Mouse (Mus musculus) thymus, adult 2 months (tissue): ENCODE measurements at regions not wholly inside any gene's neighbourhood (a gene's known extent, or its start where the extent isn't known, plus 50 kb on each side); places are given as distances from the start of the nearest gene placed in this dataset.

Experiments used
- DNase-seq: peaks from one replicate; pipeline ENCODE4 v3.0.0; 2021
- H3K27ac ChIP-seq: fragments of 200-500 bp; 2 replicates; pipeline ENCODE4 v1.5.1; 2012; ENCODE audit warnings: low read length, control low read depth; ENCODE audit not compliant: control insufficient read depth, insufficient read depth
- H3K27me3 ChIP-seq: fragments of 200-500 bp; 2 replicates; pipeline ENCODE4 v1.6.1; 2012; ENCODE audit warnings: mild to moderate bottlenecking, low read length, moderate library complexity, mixed read lengths; ENCODE audit not compliant: control insufficient read depth, insufficient read depth
- H3K36me3 ChIP-seq: fragments of 200-500 bp; 2 replicates; pipeline ENCODE4 v1.6.1; 2012; ENCODE audit warnings: mild to moderate bottlenecking, low read length, moderate library complexity; ENCODE audit not compliant: control insufficient read depth, insufficient read depth
- H3K4me1 ChIP-seq: fragments of 200-500 bp; replicated peaks from 2 replicates; pipeline ENCODE4 v1.6.1; 2012; ENCODE audit warnings: low read length; ENCODE audit not compliant: control insufficient read depth, insufficient read depth
- H3K4me3 ChIP-seq: fragments of 200-500 bp; 2 replicates; pipeline ENCODE4 v1.5.1; 2012; ENCODE audit warnings: mild to moderate bottlenecking, low read length, control low read depth, moderate library complexity; ENCODE audit not compliant: control insufficient read depth, insufficient read depth
- CTCF ChIP-seq: fragments of 200-500 bp; IDR thresholded peaks from 2 replicates; pipeline ENCODE4 v1.5.1; 2012; ENCODE audit warnings: mild to moderate bottlenecking, control low read depth, low read length, moderate library complexity, borderline replicate concordance; ENCODE audit not compliant: control insufficient read depth, poor library complexity, insufficient read depth; ENCODE audit errors: extremely low read depth
- POLR2A ChIP-seq: fragments of 200-500 bp; IDR thresholded peaks from 2 replicates; pipeline ENCODE4 v1.6.1; 2012; ENCODE audit warnings: mild to moderate bottlenecking, low read length, control low read depth, moderate library complexity; ENCODE audit not compliant: control insufficient read depth, poor library complexity, insufficient read depth; ENCODE audit errors: extremely low read depth
- WGBS: fragments of 180-500 bp; shearing (Covaris S2); methylation state at CpG from one replicate; pipeline ENCODE4 v1.1.7; 2018; 5-methylcytosine and 5-hydroxymethylcytosine counted together

DNA sequence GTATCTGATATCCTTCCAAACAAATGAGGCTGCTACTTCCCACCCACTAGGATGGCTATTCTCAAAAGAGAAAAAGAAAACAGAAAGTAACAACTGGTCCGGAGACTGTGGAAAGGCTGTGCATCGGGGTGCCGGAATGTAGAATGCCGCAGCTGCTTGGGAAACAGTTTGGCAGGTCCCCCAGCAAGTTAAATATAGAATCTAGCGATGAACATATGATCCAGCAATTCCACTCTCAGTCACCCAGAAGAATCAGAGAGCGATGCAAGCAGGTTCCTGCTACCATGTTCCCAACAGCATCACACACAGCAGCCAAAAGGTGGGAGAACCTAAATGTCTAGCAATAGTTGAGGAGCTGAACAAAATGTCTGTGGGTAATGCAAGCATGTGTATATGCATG, 528.3 kb upstream of the Gm19410 start:
- no peaks in the 10 kb centered on the region for H3K36me3 ChIP-seq
- WGBS: 99% methylated on average over 6 of the region's 6 CpGs
- H3K27ac ChIP-seq: no peak overlapping the region
- no peaks in the 10 kb centered on the region for H3K27me3 ChIP-seq
- peaks cover 4% of the 10 kb centered on the region; the same call in 1 of the 2 replicates for H3K4me1 ChIP-seq
- DNase-seq: no peak
- TF ChIP-seq CTCF (no peak), POLR2A (no peak)
- no peak overlapping the region for H3K4me3 ChIP-seq

DNA sequence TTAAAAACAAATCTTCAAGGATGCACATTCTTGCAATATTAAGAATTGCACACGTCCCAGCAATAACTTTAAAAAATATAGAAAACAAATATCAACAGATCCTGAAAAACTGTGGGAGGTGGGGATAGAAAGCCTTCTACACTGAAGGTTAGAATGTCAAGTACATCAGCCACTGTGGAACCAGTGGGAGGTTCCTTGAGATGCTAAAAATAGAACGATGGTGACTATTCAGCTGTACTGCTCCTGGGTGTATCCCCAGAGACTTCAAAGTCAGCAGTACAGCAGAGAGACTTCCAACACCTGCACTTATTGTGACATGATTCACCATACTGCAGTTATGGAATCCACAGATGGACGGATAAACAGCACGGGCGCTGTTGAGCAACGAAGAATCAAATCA, 524.7 kb upstream of the Gm19410 start:
- H3K36me3 ChIP-seq: no peaks in the 10 kb centered on the region
- DNase-seq: no peak
- peaks cover 5% of the 10 kb centered on the region for H3K4me1 ChIP-seq
- no peaks in the 10 kb centered on the region for H3K27me3 ChIP-seq
- no peak overlapping the region for H3K4me3 ChIP-seq
- TF ChIP-seq POLR2A (no peak), CTCF (no peak)
- no peak overlapping the region for H3K27ac ChIP-seq
- WGBS: 59% methylated on average over 6 of the region's 6 CpGs

DNA sequence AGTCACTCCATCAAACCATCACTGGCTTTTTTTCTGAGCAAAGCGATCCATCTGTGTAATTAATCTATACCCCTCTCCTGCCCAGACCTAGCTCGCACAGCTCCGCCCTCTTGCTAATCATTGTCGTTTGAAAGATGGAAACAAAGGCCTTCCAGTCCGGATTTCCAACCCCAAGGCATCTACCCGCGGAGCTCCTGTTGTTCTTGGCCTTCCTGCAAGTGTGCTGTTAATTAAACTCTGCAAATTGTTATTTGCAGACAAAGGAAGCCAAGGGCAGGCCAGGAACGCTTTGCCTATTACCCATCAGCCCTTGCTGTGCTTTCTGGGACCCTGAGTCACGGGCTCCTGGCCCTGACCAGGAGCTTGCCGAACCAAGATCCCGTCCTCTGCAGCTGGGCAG, 522.0 kb upstream of the Gm19410 start:
- Histone ChIP-seq H3K27me3 (no peaks in the 10 kb centered on the region), H3K4me3 (no peak overlapping the region), H3K27ac (no peak overlapping the region), H3K4me1 (peaks cover 5% of the 10 kb centered on the region), H3K36me3 (no peaks in the 10 kb centered on the region)
- TF ChIP-seq POLR2A: no peak
- TF ChIP-seq CTCF: no peak
- WGBS: 86% methylated on average over 11 of the region's 11 CpGs
- no peak for DNase-seq

DNA sequence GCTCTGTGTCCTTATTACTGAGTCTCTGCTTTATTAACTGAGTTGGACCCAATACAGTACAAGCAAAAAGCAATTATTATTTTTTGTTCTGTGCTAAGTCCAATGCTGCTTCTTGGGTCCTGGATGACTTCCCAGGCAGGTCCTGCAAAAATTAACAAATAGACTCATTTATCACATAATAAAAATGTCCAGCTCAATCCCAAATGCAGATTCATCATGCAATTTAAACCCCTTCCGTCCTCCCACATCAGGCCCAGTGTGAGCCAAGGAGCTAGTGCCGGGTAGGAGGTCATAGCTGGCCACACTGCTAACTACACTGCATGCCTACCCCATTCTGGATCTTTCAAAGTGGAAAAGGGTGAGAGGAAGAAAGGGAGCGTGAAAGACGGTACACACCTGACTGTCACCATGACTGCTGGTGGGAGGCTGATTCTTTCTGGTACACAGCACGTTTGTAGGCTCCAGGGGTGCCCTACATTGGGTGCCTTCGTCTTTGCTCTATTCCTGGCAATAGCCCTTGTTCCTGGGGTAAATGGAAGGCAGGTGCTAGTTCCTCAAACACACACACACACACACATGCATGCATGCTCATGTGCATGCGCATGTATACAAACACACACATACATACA, 515.7 kb upstream of the Gm19410 start:
- TF ChIP-seq POLR2A: no peak
- no peak for TF ChIP-seq CTCF
- Histone ChIP-seq H3K4me3 (no peak overlapping the region), H3K27ac (peak overlapping the region; percentile 93), H3K4me1 (peaks cover 21% of the 10 kb centered on the region), H3K27me3 (no peaks in the 10 kb centered on the region), H3K36me3 (no peaks in the 10 kb centered on the region)
- WGBS: 45% methylated on average over 7 of the region's 7 CpGs
- peak; percentile 33 for DNase-seq

DNA sequence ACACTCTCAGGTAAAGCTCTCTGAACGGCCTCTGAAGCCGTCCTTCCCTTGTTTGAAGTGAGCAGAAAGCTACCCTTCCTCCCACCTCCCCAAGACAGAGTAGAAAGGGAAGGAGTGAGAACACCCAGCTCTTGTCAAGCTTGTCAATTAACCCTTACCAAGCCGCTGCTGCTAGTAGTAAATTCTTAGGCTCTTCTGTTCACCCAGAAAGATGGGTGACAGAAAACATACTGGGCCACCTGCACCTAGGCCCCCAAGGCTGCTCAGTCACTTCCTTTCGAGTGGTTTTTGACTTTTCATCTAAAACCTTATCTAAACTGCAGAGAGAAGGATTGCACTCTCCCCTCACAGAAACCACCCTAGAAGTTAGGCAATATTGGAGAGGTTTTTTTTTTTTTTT, 514.9 kb upstream of the Gm19410 start:
- peak; percentile 78 for DNase-seq
- H3K4me1 ChIP-seq: peaks cover 21% of the 10 kb centered on the region
- TF ChIP-seq POLR2A (no peak), CTCF (no peak)
- no peaks in the 10 kb centered on the region for H3K36me3 ChIP-seq
- 5% methylated on average over 4 of the region's 4 CpGs for WGBS
- no peak overlapping the region for H3K4me3 ChIP-seq
- H3K27me3 ChIP-seq: no peaks in the 10 kb centered on the region
- H3K27ac ChIP-seq: peak overlapping the region; percentile 93

DNA sequence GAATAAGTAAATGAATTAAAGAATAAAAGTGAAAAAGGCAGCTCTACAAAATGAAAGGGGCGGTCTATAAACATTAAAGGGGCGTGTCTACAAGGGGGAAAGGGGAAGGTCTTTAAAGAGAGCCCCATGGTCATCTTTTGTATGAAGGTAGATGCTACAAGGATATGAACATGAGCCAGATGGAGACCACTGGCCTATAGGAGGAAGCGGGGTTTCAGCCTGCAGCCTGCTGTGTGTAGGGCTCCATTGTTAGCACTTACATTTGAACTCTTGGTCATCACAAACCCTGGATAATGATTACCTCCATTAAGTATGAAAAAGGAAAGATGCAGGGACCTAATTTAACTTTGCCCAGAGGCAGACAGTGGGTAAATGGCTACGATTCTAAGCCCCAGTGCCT, 511.6 kb upstream of the Gm19410 start:
- H3K27me3 ChIP-seq: no peaks in the 10 kb centered on the region
- no peaks in the 10 kb centered on the region for H3K36me3 ChIP-seq
- no peak overlapping the region for H3K27ac ChIP-seq
- TF ChIP-seq POLR2A (no peak), CTCF (no peak)
- no peak overlapping the region for H3K4me3 ChIP-seq
- no peak for DNase-seq
- peaks cover 18% of the 10 kb centered on the region for H3K4me1 ChIP-seq
- 98% methylated on average over 4 of the region's 4 CpGs for WGBS

DNA sequence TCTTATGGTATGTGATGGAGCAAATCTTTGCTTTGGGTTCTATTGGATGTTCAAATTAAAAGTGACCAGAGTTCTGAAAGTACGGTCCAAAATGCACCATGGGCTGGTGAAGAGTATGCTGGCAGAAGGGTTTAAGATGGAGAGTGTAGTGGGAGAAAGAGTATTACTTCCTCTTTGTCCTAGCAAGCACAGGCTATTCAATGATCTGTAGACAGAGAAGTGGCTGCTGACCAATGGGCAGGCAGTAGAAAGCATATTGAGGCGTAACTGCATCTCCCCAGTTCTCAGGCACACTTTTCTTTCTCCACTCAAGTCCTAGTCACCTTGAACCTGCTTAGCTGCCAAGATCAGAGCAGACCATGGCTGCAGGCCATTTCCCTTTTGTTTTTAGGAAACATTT, 510.3 kb upstream of the Gm19410 start:
- H3K4me1 ChIP-seq: peaks cover 13% of the 10 kb centered on the region
- H3K27me3 ChIP-seq: no peaks in the 10 kb centered on the region
- no peaks in the 10 kb centered on the region for H3K36me3 ChIP-seq
- H3K4me3 ChIP-seq: no peak overlapping the region
- DNase-seq: no peak
- WGBS: 97% methylated on average over 2 of the region's 2 CpGs
- TF ChIP-seq CTCF: no peak
- no peak for TF ChIP-seq POLR2A
- no peak overlapping the region for H3K27ac ChIP-seq
